Mouse (Mus musculus): Measurements from ENCODE around the gene H2al1k. TPM values are rescaled to one million over a fixed set of nuclear protein-coding genes. Genes with fewer than 3 reads are reported as not detected.
"Not testable (repeated sequence)": the region's sequence is repeated elsewhere in the genome, so short reads cannot be mapped to it uniquely, and the experiment has no call there.

The H2al1k gene
- polyA plus RNA-seq (2015; fragmentation: Nextera tagmentation; extraction: Ambion mirVana), result not detected in 2 replicates

DNA sequence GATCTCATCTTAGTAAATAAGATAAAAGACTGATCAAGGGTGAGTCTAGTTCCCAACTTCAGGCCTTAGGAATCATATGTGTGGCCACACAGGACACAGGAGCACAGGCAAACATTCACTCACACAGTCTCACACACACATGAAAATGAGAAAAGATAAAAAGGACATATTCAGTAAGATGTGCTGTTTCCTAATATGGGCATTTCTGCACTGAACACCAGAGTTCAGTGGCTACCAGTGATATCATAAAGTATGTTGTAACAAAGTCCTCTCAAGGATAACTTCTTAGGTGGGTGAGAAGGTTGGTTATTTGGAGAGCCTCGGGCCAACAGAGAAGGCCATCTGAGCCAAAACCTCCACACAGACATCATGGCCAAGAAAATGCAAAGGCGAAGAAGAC lies at the start of gene H2al1k:
Gene H2al1k (plus strand): TSS at position 301 of the 400 bp plus-strand sequence.
- not testable (repeated sequence) for H3K9ac ChIP-seq; H3K27ac ChIP-seq (replicated peaks); H3K4me1 ChIP-seq (replicated peaks); ATAC-seq (ENCODE audit: low FRiP score, low read depth); H3K36me3 ChIP-seq; H3K27me3 ChIP-seq; H3K4me2 ChIP-seq; H3K9me3 ChIP-seq; H3K4me3 ChIP-seq
- no CpG with 5 or more reads among the region's 2 CpGs for WGBS

DNA sequence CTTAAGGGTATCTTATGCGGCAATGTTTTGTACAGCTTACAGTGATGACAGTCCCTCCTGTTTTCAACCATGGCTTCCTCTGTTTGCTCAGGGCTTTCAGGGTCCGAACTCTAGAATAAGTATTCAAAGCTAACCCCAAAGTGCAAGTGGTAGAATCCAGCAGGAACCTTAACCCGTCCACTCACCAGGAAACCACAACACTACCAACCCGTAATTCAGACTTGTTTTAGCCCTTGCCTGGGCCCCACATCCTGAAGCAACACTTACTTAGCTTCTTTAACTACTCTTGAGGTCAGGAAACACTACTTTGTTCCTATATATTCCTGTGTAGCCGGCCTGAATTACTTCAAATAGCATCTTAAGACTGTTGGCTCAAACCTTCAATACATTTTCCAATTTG lies 47.6 kb upstream of the H2al1k start:
- Histone ChIP-seq H3K9me3 (no peaks in the 10 kb centered on the region), H3K27ac (replicated peaks) (no peak overlapping the region), H3K27me3 (no peaks in the 10 kb centered on the region), H3K36me3 (no peaks in the 10 kb centered on the region), H3K4me2 (no peak overlapping the region), H3K4me3 (no peak overlapping the region), H3K4me1 (replicated peaks) (no peaks in the 10 kb centered on the region), H3K9ac (no peak overlapping the region)
- no peak for ATAC-seq (ENCODE audit: low FRiP score, low read depth)
- 85% methylated on average over 5 of the region's 5 CpGs for WGBS

DNA sequence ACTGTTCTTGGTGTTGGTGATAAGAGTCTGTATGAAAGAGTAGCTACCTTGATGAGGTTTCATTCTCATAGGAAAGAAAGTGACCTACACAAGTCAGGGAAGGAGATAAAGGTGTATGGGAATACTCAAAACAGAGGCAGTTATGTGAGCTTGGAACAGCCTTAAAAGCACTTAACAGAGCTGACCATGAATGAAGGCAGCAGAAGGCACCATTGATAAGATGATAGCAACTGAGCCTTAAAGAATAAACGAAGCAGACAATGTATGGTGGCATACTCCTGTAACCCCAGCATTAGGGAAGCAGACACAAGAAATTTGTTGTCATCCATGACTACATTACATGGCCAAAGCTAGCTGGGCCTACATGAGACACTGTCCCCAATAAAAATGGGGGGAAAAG lies 47.0 kb upstream of the H2al1k start:
- Histone ChIP-seq H3K4me1 (replicated peaks) (no peaks in the 10 kb centered on the region), H3K4me2 (no peak overlapping the region), H3K4me3 (no peak overlapping the region), H3K27me3 (no peaks in the 10 kb centered on the region), H3K36me3 (no peaks in the 10 kb centered on the region), H3K9ac (no peak overlapping the region), H3K9me3 (no peaks in the 10 kb centered on the region), H3K27ac (replicated peaks) (no peak overlapping the region)
- ATAC-seq (ENCODE audit: low FRiP score, low read depth), result no peak
- 59% methylated on average over 1 of the region's 1 CpGs for WGBS

DNA sequence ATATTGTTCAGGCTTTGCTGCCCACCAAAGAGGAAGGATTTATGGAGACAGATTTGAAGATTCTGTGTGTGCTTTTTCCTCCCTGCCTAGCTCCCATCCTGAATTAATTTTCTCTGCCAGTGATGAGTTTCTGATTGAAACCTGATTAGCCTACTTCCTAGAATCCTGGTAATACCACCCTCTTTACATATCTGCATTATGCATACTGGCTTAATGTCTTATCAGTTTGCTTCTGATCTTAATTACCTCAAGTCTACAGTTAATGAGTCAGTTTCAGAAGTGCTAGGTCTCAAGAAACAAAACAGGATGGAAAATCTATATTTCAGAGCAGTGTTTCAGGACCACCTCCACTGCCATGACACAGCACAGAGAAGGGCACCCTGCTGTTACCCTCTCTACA lies 34.0 kb upstream of the H2al1k start:
- not testable (repeated sequence) for H3K9ac ChIP-seq; H3K27me3 ChIP-seq; H3K4me3 ChIP-seq; H3K9me3 ChIP-seq; H3K4me1 ChIP-seq (replicated peaks); H3K27ac ChIP-seq (replicated peaks); H3K36me3 ChIP-seq; H3K4me2 ChIP-seq; ATAC-seq (ENCODE audit: low FRiP score, low read depth)

DNA sequence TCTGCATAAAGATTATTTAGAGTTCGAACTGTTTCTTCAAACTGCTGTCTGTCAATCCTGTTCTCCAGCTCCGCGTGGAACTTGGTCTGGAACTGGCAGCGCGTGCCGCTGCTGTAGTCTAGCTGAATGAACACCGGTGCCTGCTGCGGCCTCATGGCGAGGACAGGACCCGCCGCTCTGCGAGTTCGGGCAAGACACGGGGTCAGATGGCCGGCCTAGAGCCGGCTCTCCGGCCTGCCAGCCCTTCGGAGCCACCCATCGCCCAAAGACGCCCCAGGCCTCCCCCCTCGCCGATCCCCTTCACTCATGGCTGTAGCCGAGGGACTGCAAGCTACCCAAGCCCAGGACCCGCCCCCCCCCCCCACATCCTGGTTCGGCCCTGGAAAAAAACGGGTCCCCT lies 22.5 kb upstream of the H2al1k start:
- not testable (repeated sequence) for H3K9ac ChIP-seq; H3K27me3 ChIP-seq; H3K27ac ChIP-seq (replicated peaks); ATAC-seq (ENCODE audit: low FRiP score, low read depth); H3K4me3 ChIP-seq; H3K4me1 ChIP-seq (replicated peaks); H3K9me3 ChIP-seq; H3K36me3 ChIP-seq; H3K4me2 ChIP-seq
- 92% methylated on average over 26 of the region's 26 CpGs for WGBS

DNA sequence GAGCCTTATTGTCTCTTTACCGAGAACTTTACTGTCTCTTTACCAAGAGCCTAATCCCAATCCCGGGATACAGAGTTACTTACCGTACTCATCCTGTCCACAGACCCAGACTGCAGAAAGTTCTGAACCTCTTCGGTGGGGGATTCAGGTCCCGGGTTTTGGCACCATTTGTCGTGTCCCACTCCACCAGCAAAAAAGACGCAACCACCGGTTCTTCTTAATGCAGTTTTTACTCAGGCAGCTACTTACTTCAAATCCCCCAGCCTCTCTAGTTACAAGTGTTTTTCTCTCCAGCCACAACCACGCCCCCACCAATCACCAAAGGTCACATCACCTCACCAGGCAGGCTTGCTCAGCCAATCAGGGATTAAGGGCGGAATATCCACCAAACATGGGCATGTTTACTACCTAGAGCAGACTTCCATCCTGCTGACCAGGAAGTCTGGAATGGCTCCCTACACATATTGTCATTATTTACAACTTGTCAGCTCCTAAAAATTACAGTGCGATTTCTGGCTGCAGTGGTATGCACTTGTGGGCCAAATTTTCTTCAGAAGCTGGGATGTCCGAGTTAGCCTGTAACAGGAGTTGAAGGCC lies 18.0 kb upstream of the H2al1k start:
- H3K4me1 ChIP-seq (replicated peaks); H3K9me3 ChIP-seq; ATAC-seq (ENCODE audit: low FRiP score, low read depth); H3K4me3 ChIP-seq; H3K27ac ChIP-seq (replicated peaks); H3K27me3 ChIP-seq; H3K9ac ChIP-seq; H3K36me3 ChIP-seq; H3K4me2 ChIP-seq: not testable (repeated sequence)
- WGBS, result 88% methylated on average over 12 of the region's 12 CpGs

DNA sequence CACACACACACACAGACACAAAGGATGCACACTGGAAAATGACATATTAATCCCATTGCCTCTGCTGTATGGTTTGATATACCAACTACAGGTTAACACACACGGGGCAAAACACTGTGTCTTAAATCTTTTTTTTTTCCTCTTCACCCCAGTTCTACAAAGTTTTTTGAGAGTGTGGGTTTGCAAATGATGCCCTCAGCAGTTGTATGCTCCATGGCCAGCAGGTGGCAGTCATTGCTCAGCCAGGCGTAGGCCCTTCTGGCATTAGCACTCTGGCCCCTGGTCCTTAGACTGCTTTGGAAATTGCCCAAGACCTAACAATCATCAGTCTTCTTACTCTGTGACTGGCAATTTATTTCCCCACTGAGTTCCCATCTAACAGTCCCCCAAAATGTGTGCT lies 17.4 kb upstream of the H2al1k start:
- not testable (repeated sequence) for H3K36me3 ChIP-seq; H3K4me3 ChIP-seq; H3K27me3 ChIP-seq; H3K9ac ChIP-seq; H3K9me3 ChIP-seq; ATAC-seq (ENCODE audit: low FRiP score, low read depth); H3K27ac ChIP-seq (replicated peaks); H3K4me2 ChIP-seq; H3K4me1 ChIP-seq (replicated peaks)
- 51% methylated on average over 2 of the region's 2 CpGs for WGBS

DNA sequence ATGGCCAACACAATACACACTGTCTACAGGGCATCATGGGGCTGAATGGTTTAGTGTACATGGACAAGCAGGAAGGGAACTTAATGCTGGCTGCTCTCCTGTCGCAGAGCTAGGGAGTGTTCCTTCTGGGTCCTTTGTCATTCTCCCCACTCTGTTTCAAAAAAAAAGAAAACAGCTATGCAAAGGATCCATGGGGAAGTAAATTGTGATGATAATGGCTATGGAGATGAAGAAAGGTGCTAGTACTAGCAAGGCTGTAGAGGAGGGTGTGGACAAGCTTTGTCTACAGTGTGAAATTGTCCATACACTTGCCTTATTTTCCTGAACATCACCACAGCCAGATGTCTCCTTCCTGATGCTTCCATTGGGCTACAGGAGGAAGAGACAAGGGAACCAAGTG lies 15.4 kb upstream of the H2al1k start:
- H3K4me2 ChIP-seq; H3K9me3 ChIP-seq; H3K4me1 ChIP-seq (replicated peaks); H3K4me3 ChIP-seq; ATAC-seq (ENCODE audit: low FRiP score, low read depth); H3K27me3 ChIP-seq; H3K27ac ChIP-seq (replicated peaks); H3K36me3 ChIP-seq; H3K9ac ChIP-seq: not testable (repeated sequence)
- 71% methylated on average over 1 of the region's 1 CpGs for WGBS

DNA sequence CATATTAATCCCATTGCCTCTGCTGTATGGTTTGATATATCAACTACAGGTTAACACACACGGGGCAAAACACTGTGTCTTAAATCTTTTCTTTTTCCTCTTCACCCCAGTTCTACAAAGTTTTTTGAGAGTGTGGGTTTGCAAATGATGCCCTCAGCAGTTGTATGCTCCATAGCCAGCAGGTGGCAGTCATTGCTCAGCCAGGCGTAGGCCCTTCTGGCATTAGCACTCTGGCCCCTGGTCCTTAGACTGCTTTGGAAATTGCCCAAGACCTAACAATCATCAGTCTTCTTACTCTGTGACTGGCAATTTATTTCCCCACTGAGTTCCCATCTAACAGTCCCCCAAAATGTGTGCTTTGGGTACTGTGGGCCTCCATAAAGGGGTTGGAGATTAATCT lies 23.6 kb downstream of the H2al1k start:
- H3K27ac ChIP-seq (replicated peaks); H3K27me3 ChIP-seq; H3K4me2 ChIP-seq; H3K9ac ChIP-seq; H3K36me3 ChIP-seq; H3K9me3 ChIP-seq; H3K4me1 ChIP-seq (replicated peaks); H3K4me3 ChIP-seq: not testable (repeated sequence)
- 40% methylated on average over 2 of the region's 2 CpGs for WGBS
- peak; percentile 56; the same call in 1 of the 2 replicates for ATAC-seq (ENCODE audit: low FRiP score, low read depth)

DNA sequence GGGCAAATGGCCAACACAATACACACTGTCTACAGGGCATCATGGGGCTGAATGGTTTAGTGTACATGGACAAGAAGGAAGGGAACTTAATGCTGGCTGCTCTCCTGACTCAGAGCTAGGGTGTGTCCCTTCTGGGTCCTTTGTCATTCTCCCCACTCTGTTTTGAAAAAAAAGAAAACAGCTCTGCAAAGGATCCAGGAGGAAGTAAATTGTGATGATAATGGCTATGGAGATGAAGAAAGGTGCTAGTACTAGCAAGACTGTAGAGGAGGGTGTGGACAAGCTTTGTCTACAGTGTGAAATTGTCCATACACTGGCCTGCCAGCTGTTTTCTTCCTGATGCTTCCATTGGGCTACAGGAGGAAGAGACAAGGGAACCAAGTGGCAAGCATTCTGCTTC lies 25.5 kb downstream of the H2al1k start:
- H3K9ac ChIP-seq; H3K4me3 ChIP-seq; H3K4me1 ChIP-seq (replicated peaks); H3K27ac ChIP-seq (replicated peaks); H3K36me3 ChIP-seq; ATAC-seq (ENCODE audit: low FRiP score, low read depth); H3K27me3 ChIP-seq; H3K9me3 ChIP-seq; H3K4me2 ChIP-seq: not testable (repeated sequence)

Other genes starting within 250 kb of the H2al1k start
- gene 4930402K13Rik, start 246.1 kb upstream of the H2al1k start, polyA plus RNA-seq (2015; fragmentation: Nextera tagmentation; extraction: Ambion mirVana), result not detected in 2 replicates
- 5.4 and 5.5 TPM in 2 replicates for gene Lancl3, start 150.7 kb upstream of the H2al1k start, polyA plus RNA-seq (2015; fragmentation: Nextera tagmentation; extraction: Ambion mirVana)
- 0.21 TPM in 1 of 2 replicates, not detected in the other for gene Gm14862, start 93.7 kb upstream of the H2al1k start, polyA plus RNA-seq (2015; fragmentation: Nextera tagmentation; extraction: Ambion mirVana)
- 4.9 and 5.4 TPM in 2 replicates for gene Xk, start 77.9 kb upstream of the H2al1k start, polyA plus RNA-seq (2015; fragmentation: Nextera tagmentation; extraction: Ambion mirVana)
- 0.31 TPM in 1 of 2 replicates, not detected in the other for gene H2al1m, start 66.9 kb upstream of the H2al1k start, polyA plus RNA-seq (2015; fragmentation: Nextera tagmentation; extraction: Ambion mirVana)
- 0.43 and 1.3 TPM in 2 replicates for gene Cybb, start 137.1 kb downstream of the H2al1k start, polyA plus RNA-seq (2015; fragmentation: Nextera tagmentation; extraction: Ambion mirVana)
- not detected in 2 replicates for gene H2al1o, start 221.8 kb downstream of the H2al1k start, polyA plus RNA-seq (2015; fragmentation: Nextera tagmentation; extraction: Ambion mirVana)

All from hindbrain, embryonic 15.5 days (tissue).